Mouse (Mus musculus) limb, embryonic 13.5 days (tissue): ENCODE measurements at regions not wholly inside any gene's neighbourhood (a gene's known extent, or its start where the extent isn't known, plus 50 kb on each side); places are given as distances from the start of the nearest gene placed in this dataset.

Source experiments
- ATAC-seq: fragments of 200-750 bp; cut with Nextera tagmentation; 2 replicates; pipeline ENCODE4 v1.8.0; 2017; ENCODE audit warnings: low read depth, moderate number of reproducible peaks, moderate TSS enrichment; ENCODE audit not compliant: low FRiP score
- H3K27ac ChIP-seq: fragments of 300-500 bp; sonication (generic); 2 replicates; pipeline ENCODE4 v1.5.1; 2015; ENCODE audit warnings: inconsistent platforms, mild to moderate bottlenecking, moderate library complexity
- H3K27me3 ChIP-seq: fragments of 300-500 bp; sonication (generic); 2 replicates; pipeline ENCODE4 v1.6.1; 2015; ENCODE audit warnings: mild to moderate bottlenecking, inconsistent platforms
- H3K36me3 ChIP-seq: fragments of 300-500 bp; sonication (generic); 2 replicates; pipeline ENCODE4 v1.6.1; 2015; ENCODE audit warnings: inconsistent platforms, mild to moderate bottlenecking, moderate library complexity
- H3K4me1 ChIP-seq: fragments of 300-500 bp; sonication (generic); 2 replicates; pipeline ENCODE4 v1.6.1; 2015; ENCODE audit warnings: inconsistent platforms
- H3K4me2 ChIP-seq: fragments of 300-500 bp; sonication (generic); replicated peaks from 2 replicates; pipeline ENCODE4 v1.6.1; 2015; ENCODE audit warnings: inconsistent platforms, mild to moderate bottlenecking, moderate library complexity
- H3K4me3 ChIP-seq: fragments of 300-500 bp; sonication (generic); 2 replicates; pipeline ENCODE4 v1.5.1; 2015; ENCODE audit warnings: moderate library complexity, mild to moderate bottlenecking, inconsistent platforms
- H3K9ac ChIP-seq: fragments of 300-500 bp; sonication (generic); 2 replicates; pipeline ENCODE4 v1.6.1; 2015; ENCODE audit warnings: mild to moderate bottlenecking, inconsistent platforms
- H3K9me3 ChIP-seq: fragments of 300-500 bp; sonication (generic); 2 replicates; pipeline ENCODE4 v1.6.1; 2016; ENCODE audit warnings: inconsistent platforms
- WGBS: fragments of 180-500 bp; shearing (Covaris S2); methylation state at CpG from one replicate; pipeline ENCODE4 v1.1.7; 2015; 5-methylcytosine and 5-hydroxymethylcytosine counted together

- Histone ChIP-seq H3K9ac (no peak overlapping the region), H3K4me1 (peaks cover 27% of the 10 kb centered on the region), H3K4me2 (0 out of 2 replicates have a peak overlapping the region, but pooled peaks have one; percentile 36), H3K27me3 (no peaks in the 10 kb centered on the region), H3K27ac (peak overlapping the region; percentile 63; the same call in 1 of the 2 replicates), H3K4me3 (no peak overlapping the region), H3K9me3 (no peaks in the 10 kb centered on the region), H3K36me3 (no peaks in the 10 kb centered on the region)
- 0 out of 2 replicates have a peak, but pooled peaks have one; percentile 19 for ATAC-seq
- WGBS, result 21% methylated on average over 2 of the region's 2 CpGs
Measured at GRCm38 (mm10) chr11:45718630-45719029, 133.2 kb upstream of the Clint1 start.

GRCm38 (mm10) chr11:45719821-45720220 is 132.0 kb upstream of the Clint1 start:
- WGBS, result 91% methylated on average over 6 of the region's 6 CpGs
- Histone ChIP-seq H3K4me2 (no peak overlapping the region), H3K27me3 (no peaks in the 10 kb centered on the region), H3K36me3 (no peaks in the 10 kb centered on the region), H3K27ac (no peak overlapping the region), H3K9ac (no peak overlapping the region), H3K4me1 (peaks cover 27% of the 10 kb centered on the region), H3K9me3 (no peaks in the 10 kb centered on the region), H3K4me3 (no peak overlapping the region)
- no peak for ATAC-seq

GRCm38 (mm10) chr11:45736561-45736960 is 115.3 kb upstream of the Clint1 start:
- Histone ChIP-seq H3K4me2 (no peak overlapping the region), H3K4me3 (no peak overlapping the region), H3K9me3 (no peaks in the 10 kb centered on the region), H3K4me1 (peaks cover 24% of the 10 kb centered on the region), H3K27me3 (no peaks in the 10 kb centered on the region), H3K9ac (no peak overlapping the region), H3K36me3 (no peaks in the 10 kb centered on the region), H3K27ac (no peak overlapping the region)
- ATAC-seq, result no peak
- 30% methylated on average over 3 of the region's 3 CpGs for WGBS

GRCm38 (mm10) chr11:45738331-45738730 is 113.5 kb upstream of the Clint1 start:
- ATAC-seq, result no peak
- 80% methylated on average over 6 of the region's 6 CpGs for WGBS
- H3K4me1 ChIP-seq, result peaks cover 24% of the 10 kb centered on the region
- no peaks in the 10 kb centered on the region for H3K27me3 ChIP-seq
- no peaks in the 10 kb centered on the region for H3K36me3 ChIP-seq
- H3K9ac ChIP-seq, result no peak overlapping the region
- no peak overlapping the region for H3K4me2 ChIP-seq
- H3K4me3 ChIP-seq, result no peak overlapping the region
- H3K27ac ChIP-seq, result no peak overlapping the region
- no peaks in the 10 kb centered on the region for H3K9me3 ChIP-seq

GRCm38 (mm10) chr11:45745941-45746340 is 105.9 kb upstream of the Clint1 start:
- 81% methylated on average over 2 of the region's 2 CpGs for WGBS
- Histone ChIP-seq H3K4me1 (no peaks in the 10 kb centered on the region), H3K27ac (no peak overlapping the region), H3K27me3 (no peaks in the 10 kb centered on the region), H3K36me3 (no peaks in the 10 kb centered on the region), H3K9me3 (0 out of 2 replicates have a peak, but pooled peaks cover 6% of the 10 kb centered on the region), H3K4me3 (no peak overlapping the region), H3K4me2 (no peak overlapping the region), H3K9ac (no peak overlapping the region)
- ATAC-seq, result no peak

- Histone ChIP-seq H3K4me3 (no peak overlapping the region), H3K9me3 (no peaks in the 10 kb centered on the region), H3K27me3 (no peaks in the 10 kb centered on the region), H3K9ac (no peak overlapping the region), H3K4me1 (peaks cover 28% of the 10 kb centered on the region), H3K36me3 (no peaks in the 10 kb centered on the region), H3K4me2 (no peak overlapping the region), H3K27ac (no peak overlapping the region)
- 81% methylated on average over 2 of the region's 2 CpGs for WGBS
- no peak for ATAC-seq
Measured at GRCm38 (mm10) chr11:45750249-45750648, 101.6 kb upstream of the Clint1 start.

- Histone ChIP-seq H3K27me3 (no peaks in the 10 kb centered on the region), H3K9ac (no peak overlapping the region), H3K27ac (no peak overlapping the region), H3K4me3 (no peak overlapping the region), H3K4me1 (peaks cover 28% of the 10 kb centered on the region), H3K4me2 (no peak overlapping the region), H3K9me3 (no peaks in the 10 kb centered on the region), H3K36me3 (no peaks in the 10 kb centered on the region)
- WGBS, result 31% methylated on average over 1 of the region's 1 CpGs
- peak; percentile 76; the same call in 1 of the 2 replicates for ATAC-seq
Measured at GRCm38 (mm10) chr11:45752237-45752636, 99.6 kb upstream of the Clint1 start.

- no peak for ATAC-seq
- Histone ChIP-seq H3K4me1 (peaks cover 28% of the 10 kb centered on the region), H3K4me3 (no peak overlapping the region), H3K4me2 (no peak overlapping the region), H3K27ac (no peak overlapping the region), H3K9ac (no peak overlapping the region), H3K36me3 (no peaks in the 10 kb centered on the region), H3K27me3 (no peaks in the 10 kb centered on the region), H3K9me3 (no peaks in the 10 kb centered on the region)
- WGBS, result 45% methylated on average over 2 of the region's 2 CpGs
Measured at GRCm38 (mm10) chr11:45752791-45753190, 99.1 kb upstream of the Clint1 start.

GRCm38 (mm10) chr11:45767081-45767480 is 84.8 kb upstream of the Clint1 start:
- H3K4me1 ChIP-seq, result no peaks in the 10 kb centered on the region
- ATAC-seq, result no peak
- no peak overlapping the region for H3K4me2 ChIP-seq
- no peak overlapping the region for H3K9ac ChIP-seq
- H3K27me3 ChIP-seq, result no peaks in the 10 kb centered on the region
- WGBS, result 80% methylated on average over 4 of the region's 4 CpGs
- no peaks in the 10 kb centered on the region for H3K36me3 ChIP-seq
- peaks cover 4% of the 10 kb centered on the region; the same call in 1 of the 2 replicates for H3K9me3 ChIP-seq
- H3K4me3 ChIP-seq, result no peak overlapping the region
- no peak overlapping the region for H3K27ac ChIP-seq

- no peaks in the 10 kb centered on the region for H3K9me3 ChIP-seq
- no peaks in the 10 kb centered on the region for H3K27me3 ChIP-seq
- H3K4me1 ChIP-seq, result no peaks in the 10 kb centered on the region
- H3K36me3 ChIP-seq, result no peaks in the 10 kb centered on the region
- H3K4me2 ChIP-seq, result no peak overlapping the region
- H3K9ac ChIP-seq, result no peak overlapping the region
- no peak overlapping the region for H3K4me3 ChIP-seq
- 91% methylated on average over 4 of the region's 4 CpGs for WGBS
- no peak for ATAC-seq
- no peak overlapping the region for H3K27ac ChIP-seq
Measured at GRCm38 (mm10) chr11:45782435-45782834, 69.4 kb upstream of the Clint1 start.

- H3K9ac ChIP-seq, result no peak overlapping the region
- H3K9me3 ChIP-seq, result 0 out of 2 replicates have a peak, but pooled peaks cover 5% of the 10 kb centered on the region
- H3K4me1 ChIP-seq, result no peaks in the 10 kb centered on the region
- H3K27me3 ChIP-seq, result no peaks in the 10 kb centered on the region
- 89% methylated on average over 9 of the region's 9 CpGs for WGBS
- no peak overlapping the region for H3K4me3 ChIP-seq
- no peak overlapping the region for H3K27ac ChIP-seq
- H3K36me3 ChIP-seq, result no peaks in the 10 kb centered on the region
- ATAC-seq, result no peak
- H3K4me2 ChIP-seq, result no peak overlapping the region
Measured at GRCm38 (mm10) chr11:45785806-45786205, 66.0 kb upstream of the Clint1 start.

- WGBS, result 93% methylated on average over 5 of the region's 5 CpGs
Measured at GRCm38 (mm10) chr11:45787408-45787807, 64.4 kb upstream of the Clint1 start.

GRCm38 (mm10) chr11:45789886-45790285 is 62.0 kb upstream of the Clint1 start:
- 88% methylated on average over 3 of the region's 3 CpGs for WGBS
- Histone ChIP-seq H3K36me3 (no peaks in the 10 kb centered on the region), H3K9me3 (0 out of 2 replicates have a peak, but pooled peaks cover 5% of the 10 kb centered on the region), H3K9ac (no peak overlapping the region), H3K27me3 (no peaks in the 10 kb centered on the region), H3K4me3 (no peak overlapping the region), H3K4me2 (no peak overlapping the region), H3K4me1 (no peaks in the 10 kb centered on the region), H3K27ac (no peak overlapping the region)
- no peak for ATAC-seq

More at GRCm38 (mm10) chr11:45787408-45787807, 64.4 kb upstream of the Clint1 start:
- Histone ChIP-seq H3K9ac (no peak overlapping the region), H3K27ac (no peak overlapping the region), H3K4me1 (no peaks in the 10 kb centered on the region), H3K4me2 (no peak overlapping the region), H3K36me3 (no peaks in the 10 kb centered on the region), H3K4me3 (no peak overlapping the region), H3K9me3 (0 out of 2 replicates have a peak, but pooled peaks cover 5% of the 10 kb centered on the region), H3K27me3 (no peaks in the 10 kb centered on the region)
- ATAC-seq, result no peak
